Mouse (Mus musculus): Measurements from ENCODE around the gene Ackr3. TPM values are rescaled to one million over a fixed set of nuclear protein-coding genes. Genes with fewer than 3 reads are reported as not detected.

Gene Ackr3
- polyA plus RNA-seq, 1 experiment: 13.1 TPM

DNA sequence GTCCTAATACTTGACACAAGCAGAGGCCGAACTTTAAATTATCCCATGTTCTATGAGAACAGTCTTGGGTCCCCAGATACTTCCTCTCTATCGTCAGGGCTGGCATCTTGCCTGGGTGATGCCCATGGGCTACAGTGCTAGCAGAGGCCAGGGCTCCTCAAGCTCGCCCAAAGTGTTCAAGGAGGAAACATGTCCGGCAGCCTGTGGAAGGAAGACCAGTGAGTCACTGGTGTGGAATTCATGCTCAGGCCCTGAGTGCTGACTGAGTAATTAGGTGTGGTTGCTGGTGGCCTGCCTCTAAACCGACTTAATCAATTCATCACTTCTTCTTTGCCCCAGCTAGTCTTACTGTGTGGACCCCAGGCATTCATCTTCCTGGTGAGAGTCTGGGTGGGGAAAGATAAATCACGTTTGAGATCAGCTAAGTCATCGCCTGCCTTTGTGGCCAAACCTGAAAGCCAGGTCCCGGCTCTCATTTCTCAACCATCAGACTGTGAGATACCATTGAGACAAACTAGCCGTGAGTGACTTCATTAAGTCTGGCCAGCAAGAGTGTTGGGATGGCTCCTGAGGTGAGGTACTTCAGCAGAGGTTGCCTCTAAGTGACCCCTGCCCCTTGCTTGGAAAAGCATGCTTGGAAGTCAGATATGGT is 21.9 kb downstream of the Ackr3 start:
- H3K36me3 ChIP-seq (ENCODE audit: control insufficient read depth, insufficient read depth, low read length): no peaks in the 10 kb centered on the region
- no peak for TF ChIP-seq POLR2A (IDR thresholded peaks at IDR 0.05; ENCODE audit: control insufficient read depth, low read depth, low read length)
- TF ChIP-seq CTCF (IDR thresholded peaks at IDR 0.05; ENCODE audit: control insufficient read depth, insufficient read depth, insufficient replicate concordance, low read depth, low read length): no peak
- H3K27ac ChIP-seq (ENCODE audit: control insufficient read depth, insufficient read depth, low read depth, low read length): no peak overlapping the region
- H3K4me1 ChIP-seq (ENCODE audit: control insufficient read depth, insufficient read depth, low read length): no peaks in the 10 kb centered on the region
- no peaks in the 10 kb centered on the region for H3K27me3 ChIP-seq (ENCODE audit: control insufficient read depth, insufficient read depth, low read length)
- H3K4me3 ChIP-seq (ENCODE audit: control insufficient read depth, low read depth, low read length): no peak overlapping the region

DNA sequence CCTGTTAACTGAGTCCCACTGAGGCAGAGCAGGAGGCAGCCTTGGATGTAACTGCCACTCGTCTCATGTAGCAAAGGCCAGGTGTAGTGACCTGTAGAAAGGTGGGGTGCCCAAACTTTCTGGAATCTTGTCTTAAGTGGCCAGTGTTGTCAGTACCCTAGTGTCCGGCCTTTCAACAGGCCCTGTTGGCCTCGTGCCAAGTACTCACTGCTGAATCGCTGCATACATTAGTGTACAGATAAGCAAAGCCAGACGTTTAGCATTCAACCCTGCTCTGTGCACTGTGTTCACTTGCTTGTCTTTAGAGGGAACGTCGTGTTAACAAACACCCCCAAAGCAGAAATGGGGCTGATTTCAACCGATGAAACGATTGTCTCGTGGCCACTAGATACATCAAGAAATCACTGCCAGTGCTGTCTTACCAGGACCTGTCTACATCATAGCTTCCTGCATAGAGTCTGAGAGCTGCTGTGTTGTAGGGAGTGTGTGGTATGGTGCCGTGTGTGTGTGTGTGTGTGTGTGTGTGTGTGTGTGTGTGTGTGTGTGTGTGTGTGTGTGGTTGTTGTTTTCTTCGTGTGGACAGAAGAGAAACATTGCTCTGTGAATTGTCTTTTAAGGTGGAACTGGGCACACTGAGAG is 24.0 kb downstream of the Ackr3 start:
- Histone ChIP-seq H3K27ac (ENCODE audit: control insufficient read depth, insufficient read depth, low read depth, low read length) (no peak overlapping the region), H3K4me3 (ENCODE audit: control insufficient read depth, low read depth, low read length) (no peak overlapping the region), H3K4me1 (ENCODE audit: control insufficient read depth, insufficient read depth, low read length) (no peaks in the 10 kb centered on the region), H3K27me3 (ENCODE audit: control insufficient read depth, insufficient read depth, low read length) (no peaks in the 10 kb centered on the region), H3K36me3 (ENCODE audit: control insufficient read depth, insufficient read depth, low read length) (no peaks in the 10 kb centered on the region)
- TF ChIP-seq CTCF (IDR thresholded peaks at IDR 0.05; ENCODE audit: control insufficient read depth, insufficient read depth, insufficient replicate concordance, low read depth, low read length) (no peak), POLR2A (IDR thresholded peaks at IDR 0.05; ENCODE audit: control insufficient read depth, low read depth, low read length) (no peak)

DNA sequence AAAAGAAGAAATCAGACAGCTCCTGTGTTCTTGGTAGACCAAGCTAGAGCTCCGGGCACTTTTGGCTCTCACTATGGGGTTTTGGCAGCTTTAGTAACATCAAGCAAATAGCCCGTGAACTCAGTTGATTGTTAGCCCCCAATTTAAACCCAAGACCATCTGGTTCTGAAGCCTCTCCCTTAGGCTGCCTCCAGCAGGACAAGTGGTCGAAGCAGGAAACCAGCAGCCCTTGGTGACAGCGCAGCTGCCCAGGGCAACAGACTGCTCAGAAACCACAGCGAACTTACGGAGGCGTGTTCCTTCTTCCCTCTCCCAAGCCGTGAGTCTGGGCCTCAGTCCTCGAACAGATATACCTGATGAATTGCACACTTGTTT is 24.5 kb downstream of the Ackr3 start:
- peak overlapping the region; percentile 26; the same call in 1 of the 2 replicates for H3K27ac ChIP-seq (ENCODE audit: control insufficient read depth, insufficient read depth, low read depth, low read length)
- no peaks in the 10 kb centered on the region for H3K4me1 ChIP-seq (ENCODE audit: control insufficient read depth, insufficient read depth, low read length)
- H3K27me3 ChIP-seq (ENCODE audit: control insufficient read depth, insufficient read depth, low read length): no peaks in the 10 kb centered on the region
- TF ChIP-seq POLR2A (IDR thresholded peaks at IDR 0.05; ENCODE audit: control insufficient read depth, low read depth, low read length) (no peak), CTCF (IDR thresholded peaks at IDR 0.05; ENCODE audit: control insufficient read depth, insufficient read depth, insufficient replicate concordance, low read depth, low read length) (no peak)
- no peaks in the 10 kb centered on the region for H3K36me3 ChIP-seq (ENCODE audit: control insufficient read depth, insufficient read depth, low read length)
- H3K4me3 ChIP-seq (ENCODE audit: control insufficient read depth, low read depth, low read length): no peak overlapping the region

DNA sequence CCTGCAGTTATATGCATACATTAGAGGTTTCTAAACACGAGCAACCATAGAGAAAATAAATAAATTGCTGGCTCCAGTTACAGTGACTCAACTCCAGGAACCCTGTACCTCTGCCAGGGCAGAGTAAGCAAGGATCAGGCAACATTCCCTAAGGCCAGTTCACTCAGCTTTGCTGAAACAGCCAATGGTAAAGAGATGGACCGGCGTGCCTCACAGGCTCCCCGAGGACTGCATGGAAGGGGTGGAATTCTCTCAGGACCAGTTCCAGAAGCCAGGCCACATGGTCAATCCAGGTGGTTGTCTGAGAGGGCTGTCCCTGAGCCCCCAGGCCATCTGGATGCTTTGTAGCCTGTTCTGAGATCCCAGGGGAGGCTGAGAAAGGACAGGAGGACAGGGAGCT is 26.8 kb downstream of the Ackr3 start:
- H3K4me1 ChIP-seq (ENCODE audit: control insufficient read depth, insufficient read depth, low read length): no peaks in the 10 kb centered on the region
- H3K27ac ChIP-seq (ENCODE audit: control insufficient read depth, insufficient read depth, low read depth, low read length): no peak overlapping the region
- no peaks in the 10 kb centered on the region for H3K36me3 ChIP-seq (ENCODE audit: control insufficient read depth, insufficient read depth, low read length)
- no peaks in the 10 kb centered on the region for H3K27me3 ChIP-seq (ENCODE audit: control insufficient read depth, insufficient read depth, low read length)
- TF ChIP-seq CTCF (IDR thresholded peaks at IDR 0.05; ENCODE audit: control insufficient read depth, insufficient read depth, insufficient replicate concordance, low read depth, low read length): no peak
- TF ChIP-seq POLR2A (IDR thresholded peaks at IDR 0.05; ENCODE audit: control insufficient read depth, low read depth, low read length): no peak
- H3K4me3 ChIP-seq (ENCODE audit: control insufficient read depth, low read depth, low read length): no peak overlapping the region

DNA sequence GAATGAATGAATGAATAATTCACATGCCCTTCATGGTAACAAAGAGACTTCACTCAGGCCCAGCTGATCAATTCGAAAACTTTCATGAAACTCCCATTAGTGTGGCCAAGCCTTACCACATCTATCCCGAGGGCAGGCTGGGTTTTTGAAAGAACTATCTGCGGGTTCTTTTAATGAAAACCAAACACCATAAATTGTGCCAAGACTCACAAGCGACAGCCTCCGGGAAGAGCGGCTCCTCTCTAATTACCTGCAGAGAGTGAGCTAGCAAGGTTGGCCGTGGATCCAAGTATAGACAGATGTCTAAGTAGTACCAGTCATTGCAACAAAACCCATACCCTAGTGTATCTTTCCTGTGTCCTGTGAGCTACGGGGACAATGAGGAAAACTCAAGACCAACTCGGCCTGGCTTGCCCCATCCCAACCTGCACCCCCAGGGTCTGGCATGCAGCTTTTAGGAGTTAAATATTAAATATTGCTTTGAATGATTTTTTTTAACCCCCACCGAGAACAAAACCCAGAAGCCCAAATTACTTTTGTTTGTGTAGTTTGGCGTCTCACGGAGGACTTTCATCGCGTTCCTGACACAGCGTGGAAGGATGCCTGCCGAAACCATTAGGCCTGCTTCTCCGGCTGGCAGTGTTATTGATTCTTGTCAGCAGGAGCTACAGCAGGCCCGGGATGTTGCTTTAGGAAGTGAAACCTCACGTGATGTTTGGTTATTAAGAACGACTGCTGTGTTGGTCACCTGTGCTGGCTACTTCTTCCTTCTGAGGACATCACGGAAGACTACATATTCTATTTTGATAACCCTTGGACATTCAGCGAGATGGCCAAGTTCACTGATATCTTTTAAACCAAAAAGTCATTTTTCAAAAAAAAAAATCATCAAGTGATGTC is 28.1 kb downstream of the Ackr3 start:
- Histone ChIP-seq H3K4me1 (ENCODE audit: control insufficient read depth, insufficient read depth, low read length) (no peaks in the 10 kb centered on the region), H3K27ac (ENCODE audit: control insufficient read depth, insufficient read depth, low read depth, low read length) (no peak overlapping the region)

DNA sequence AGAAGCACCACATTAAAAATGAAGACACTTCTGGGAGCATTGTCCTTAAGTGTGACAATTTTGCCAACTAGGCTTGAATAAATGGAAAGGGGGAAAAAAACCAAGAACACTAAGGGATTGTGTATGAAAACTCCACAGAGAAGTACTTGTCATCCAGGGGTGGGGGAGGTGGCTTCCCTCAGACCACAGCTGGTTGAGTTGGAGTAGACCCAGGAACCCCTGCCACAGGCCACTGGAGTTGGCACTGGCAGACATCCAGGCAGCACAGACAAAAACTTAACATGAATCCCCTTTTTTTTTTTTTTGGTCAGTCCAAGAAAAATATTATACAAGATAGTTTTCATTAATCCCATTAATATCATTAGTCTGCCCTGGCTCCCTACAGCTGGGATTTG is 28.7 kb downstream of the Ackr3 start:
- TF ChIP-seq CTCF (IDR thresholded peaks at IDR 0.05; ENCODE audit: control insufficient read depth, insufficient read depth, insufficient replicate concordance, low read depth, low read length): no peak
- TF ChIP-seq POLR2A (IDR thresholded peaks at IDR 0.05; ENCODE audit: control insufficient read depth, low read depth, low read length): no peak
- Histone ChIP-seq H3K4me3 (ENCODE audit: control insufficient read depth, low read depth, low read length) (no peak overlapping the region), H3K27me3 (ENCODE audit: control insufficient read depth, insufficient read depth, low read length) (no peaks in the 10 kb centered on the region), H3K27ac (ENCODE audit: control insufficient read depth, insufficient read depth, low read depth, low read length) (no peak overlapping the region), H3K4me1 (ENCODE audit: control insufficient read depth, insufficient read depth, low read length) (no peaks in the 10 kb centered on the region), H3K36me3 (ENCODE audit: control insufficient read depth, insufficient read depth, low read length) (no peaks in the 10 kb centered on the region)

More for the DNA sequence above, 28.1 kb downstream of the Ackr3 start:
- Histone ChIP-seq H3K27me3 (ENCODE audit: control insufficient read depth, insufficient read depth, low read length) (no peaks in the 10 kb centered on the region), H3K4me3 (ENCODE audit: control insufficient read depth, low read depth, low read length) (no peak overlapping the region), H3K36me3 (ENCODE audit: control insufficient read depth, insufficient read depth, low read length) (no peaks in the 10 kb centered on the region)
- no peak for TF ChIP-seq POLR2A (IDR thresholded peaks at IDR 0.05; ENCODE audit: control insufficient read depth, low read depth, low read length)
- TF ChIP-seq CTCF (IDR thresholded peaks at IDR 0.05; ENCODE audit: control insufficient read depth, insufficient read depth, insufficient replicate concordance, low read depth, low read length): no peak

DNA sequence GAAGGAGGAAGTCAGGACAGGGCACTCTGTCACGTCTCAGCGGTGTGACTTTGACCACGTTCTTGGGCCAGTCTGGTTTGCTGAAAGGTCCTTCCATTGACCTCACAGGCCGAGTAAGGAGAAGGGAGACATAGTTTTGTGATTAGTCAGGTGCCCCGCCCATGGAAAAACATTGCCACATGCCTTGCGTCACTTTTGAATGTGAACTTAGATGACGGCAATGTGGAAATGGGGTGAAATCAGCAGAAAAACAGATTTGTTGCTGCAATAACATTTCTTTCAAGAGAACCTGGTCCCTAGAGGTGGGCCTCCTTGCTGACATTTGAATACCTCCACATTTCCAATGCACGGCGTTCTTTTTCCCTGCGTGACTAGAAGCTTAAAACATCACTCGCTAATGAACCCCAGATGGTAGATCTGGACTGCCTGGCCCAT is 30.9 kb downstream of the Ackr3 start:
- H3K27me3 ChIP-seq (ENCODE audit: control insufficient read depth, insufficient read depth, low read length): no peaks in the 10 kb centered on the region
- no peaks in the 10 kb centered on the region for H3K4me1 ChIP-seq (ENCODE audit: control insufficient read depth, insufficient read depth, low read length)
- H3K4me3 ChIP-seq (ENCODE audit: control insufficient read depth, low read depth, low read length): no peak overlapping the region
- H3K36me3 ChIP-seq (ENCODE audit: control insufficient read depth, insufficient read depth, low read length): no peaks in the 10 kb centered on the region
- TF ChIP-seq POLR2A (IDR thresholded peaks at IDR 0.05; ENCODE audit: control insufficient read depth, low read depth, low read length) (no peak), CTCF (IDR thresholded peaks at IDR 0.05; ENCODE audit: control insufficient read depth, insufficient read depth, insufficient replicate concordance, low read depth, low read length) (no peak)
- H3K27ac ChIP-seq (ENCODE audit: control insufficient read depth, insufficient read depth, low read depth, low read length): no peak overlapping the region
